Mouse (Mus musculus) heart, embryonic 10.5 days (tissue): ENCODE measurements around the gene Prkag2. TPM values are rescaled to one million over a fixed set of nuclear protein-coding genes. Genes with fewer than 3 reads are reported as not detected.

Experiments used
- DNase-seq: peaks from one replicate; pipeline ENCODE4 v3.0.0-alpha.2; 2017; ENCODE audit warnings: low spot score
- H3K27ac ChIP-seq: fragments of 300-500 bp; sonication (generic); 2 replicates; pipeline ENCODE4 v1.5.1; 2016; ENCODE audit warnings: mild to moderate bottlenecking
- H3K27me3 ChIP-seq: fragments of 300-500 bp; sonication (generic); 2 replicates; pipeline ENCODE4 v1.6.1; 2016; ENCODE audit warnings: mild to moderate bottlenecking; ENCODE audit not compliant: poor library complexity, insufficient read depth, severe bottlenecking
- H3K36me3 ChIP-seq: fragments of 300-500 bp; sonication (generic); 2 replicates; pipeline ENCODE4 v1.6.1; 2016; ENCODE audit warnings: mild to moderate bottlenecking, moderate library complexity
- H3K4me1 ChIP-seq: fragments of 300-500 bp; sonication (generic); 2 replicates; pipeline ENCODE4 v1.6.1; 2016; ENCODE audit warnings: mild to moderate bottlenecking
- H3K4me3 ChIP-seq: fragments of 300-500 bp; sonication (generic); 2 replicates; pipeline ENCODE4 v1.5.1; 2016; ENCODE audit warnings: mild to moderate bottlenecking, moderate library complexity
- H3K9me3 ChIP-seq: fragments of 300-500 bp; sonication (generic); 2 replicates; pipeline ENCODE4 v1.6.1; 2016; ENCODE audit warnings: mild to moderate bottlenecking, moderate library complexity
- WGBS: fragments of 180-500 bp; shearing (Covaris S2); methylation state at CpG from one replicate; pipeline ENCODE4 v1.1.7; 2016; 5-methylcytosine and 5-hydroxymethylcytosine counted together
- polyA plus RNA-seq: library from polyadenylated mRNA; unstranded; fragments of >200 nt; fragmentation: Nextera tagmentation; extraction: Ambion mirVana; gene quantifications from 2 replicates; pipeline ENCODE4 v1.2.1, GENCODE M21; 2016

The Prkag2 gene
- polyA plus RNA-seq, 1 experiment from 2014 or later = 65.1 TPM

GRCm38 (mm10) chr5:25030276-25030681, 70.2 kb downstream of the Prkag2 start:
- Histone ChIP-seq H3K4me3 (no peak overlapping the region), H3K27ac (peak overlapping the region; percentile 80), H3K27me3 (no peaks in the 10 kb centered on the region), H3K4me1 (peaks cover 60% of the 10 kb centered on the region), H3K9me3 (no peaks in the 10 kb centered on the region), H3K36me3 (no peaks in the 10 kb centered on the region)
- 9% methylated on average over 3 of the region's 3 CpGs for WGBS
- peak; percentile 93 for DNase-seq

DNA sequence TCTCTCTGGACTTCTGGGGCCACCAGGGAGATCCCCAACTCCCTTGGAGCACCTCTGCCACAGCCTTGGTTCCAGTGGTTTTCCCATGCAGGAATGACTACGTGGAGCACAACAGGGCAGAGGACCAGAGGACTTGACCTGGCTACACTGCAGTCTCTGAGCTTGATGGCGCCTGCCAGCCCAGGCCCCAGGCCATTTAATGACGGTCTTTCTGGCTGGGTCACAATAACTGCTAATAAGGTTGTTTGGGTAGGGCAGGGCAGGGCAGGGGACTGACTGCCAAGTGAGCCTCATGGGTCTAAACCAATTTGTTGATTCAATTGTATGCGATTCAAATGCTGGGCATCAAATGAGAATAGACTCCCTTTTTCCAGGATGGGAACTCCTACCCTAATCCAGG, 72.8 kb downstream of the Prkag2 start:
- Histone ChIP-seq H3K36me3 (no peaks in the 10 kb centered on the region), H3K4me3 (no peak overlapping the region), H3K27me3 (no peaks in the 10 kb centered on the region), H3K4me1 (peaks cover 64% of the 10 kb centered on the region), H3K27ac (0 out of 2 replicates have a peak overlapping the region, but pooled peaks have one; percentile 80), H3K9me3 (no peaks in the 10 kb centered on the region)
- 87% methylated on average over 4 of the region's 4 CpGs for WGBS
- no peak for DNase-seq

- Histone ChIP-seq H3K4me1 (peaks cover 59% of the 10 kb centered on the region), H3K36me3 (peaks cover 6% of the 10 kb centered on the region; the same call in 1 of the 2 replicates), H3K27ac (peak overlapping the region; percentile 83), H3K9me3 (no peaks in the 10 kb centered on the region), H3K27me3 (no peaks in the 10 kb centered on the region), H3K4me3 (no peak overlapping the region)
- WGBS = 41% methylated on average over 12 of the region's 12 CpGs
- DNase-seq = no peak
These were observed 75.0 kb downstream of the Prkag2 start for GRCm38 (mm10) chr5:25025309-25026019.

DNA sequence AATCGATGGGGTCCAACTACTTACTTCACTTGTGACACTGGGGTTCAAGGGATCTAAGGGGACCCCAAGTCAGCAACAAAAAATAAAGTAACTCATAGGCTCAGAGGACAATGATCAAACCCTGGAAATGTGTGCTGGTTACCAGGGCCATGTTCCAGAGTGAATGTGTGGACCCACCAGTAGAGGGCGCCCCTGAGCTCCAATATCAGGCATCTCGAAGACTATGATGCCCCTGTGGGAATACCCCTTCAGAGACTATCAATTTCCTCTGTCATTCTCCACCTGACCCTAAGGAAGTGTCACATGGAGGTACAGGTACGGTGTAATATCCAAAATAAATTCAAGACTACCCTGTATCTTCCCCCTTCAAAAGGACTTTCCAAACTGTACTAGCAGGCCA, 77.5 kb downstream of the Prkag2 start:
- Histone ChIP-seq H3K36me3 (peaks cover 10% of the 10 kb centered on the region; the same call in 1 of the 2 replicates), H3K9me3 (no peaks in the 10 kb centered on the region), H3K27ac (peak overlapping the region; percentile 77; the same call in 1 of the 2 replicates), H3K4me3 (no peak overlapping the region), H3K27me3 (0 out of 2 replicates have a peak, but pooled peaks cover 6% of the 10 kb centered on the region), H3K4me1 (peaks cover 40% of the 10 kb centered on the region)
- DNase-seq = no peak
- WGBS = 50% methylated on average over 4 of the region's 4 CpGs

DNA sequence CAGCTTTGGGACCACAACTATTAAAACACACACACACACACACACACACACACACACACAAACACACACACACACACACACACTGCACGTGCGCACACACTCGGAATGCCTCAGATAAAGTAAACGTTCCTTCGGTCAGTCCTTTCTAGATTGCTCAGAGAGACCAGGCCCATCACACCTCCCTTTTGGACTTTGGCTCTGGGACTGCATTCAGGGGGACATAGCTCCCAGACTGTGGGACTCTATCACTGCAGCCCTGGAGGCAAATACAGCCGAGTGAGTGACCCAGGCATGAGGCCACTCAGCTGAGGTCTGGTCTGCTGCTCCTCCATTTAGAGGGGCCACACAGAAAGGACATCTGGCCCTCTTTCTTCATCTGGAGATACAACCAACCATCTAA, 81.2 kb downstream of the Prkag2 start:
- no peak for DNase-seq
- Histone ChIP-seq H3K4me1 (peaks cover 43% of the 10 kb centered on the region), H3K27ac (no peak overlapping the region), H3K27me3 (0 out of 2 replicates have a peak, but pooled peaks cover 7% of the 10 kb centered on the region), H3K36me3 (peaks cover 10% of the 10 kb centered on the region; the same call in 1 of the 2 replicates), H3K4me3 (no peak overlapping the region), H3K9me3 (no peaks in the 10 kb centered on the region)
- WGBS = 77% methylated on average over 6 of the region's 6 CpGs

- Histone ChIP-seq H3K36me3 (no peaks in the 10 kb centered on the region), H3K4me3 (no peak overlapping the region), H3K9me3 (no peaks in the 10 kb centered on the region), H3K27me3 (no peaks in the 10 kb centered on the region), H3K27ac (no peak overlapping the region), H3K4me1 (peaks cover 61% of the 10 kb centered on the region)
- no peak for DNase-seq
- WGBS = 64% methylated on average over 4 of the region's 4 CpGs
These were observed 88.3 kb downstream of the Prkag2 start for GRCm38 (mm10) chr5:25012134-25012533.

- no peaks in the 10 kb centered on the region for H3K36me3 ChIP-seq
- WGBS = 5% methylated on average over 8 of the region's 8 CpGs
- peak; percentile 92 for DNase-seq
- H3K27ac ChIP-seq = peak overlapping the region; percentile 78
- H3K27me3 ChIP-seq = no peaks in the 10 kb centered on the region
- no peaks in the 10 kb centered on the region for H3K9me3 ChIP-seq
- peaks cover 61% of the 10 kb centered on the region for H3K4me1 ChIP-seq
- 0 out of 2 replicates have a peak overlapping the region, but pooled peaks have one; percentile 22 for H3K4me3 ChIP-seq
These were observed 89.4 kb downstream of the Prkag2 start for GRCm38 (mm10) chr5:25011019-25011485.

- peak; percentile 95 for DNase-seq
- Histone ChIP-seq H3K4me1 (peaks cover 64% of the 10 kb centered on the region), H3K9me3 (no peaks in the 10 kb centered on the region), H3K27me3 (no peaks in the 10 kb centered on the region), H3K36me3 (no peaks in the 10 kb centered on the region), H3K4me3 (peak overlapping the region; percentile 35), H3K27ac (peak overlapping the region; percentile 78)
- WGBS = 3% methylated on average over 9 of the region's 9 CpGs
These were observed 90.0 kb downstream of the Prkag2 start for GRCm38 (mm10) chr5:25010438-25010892.

DNA sequence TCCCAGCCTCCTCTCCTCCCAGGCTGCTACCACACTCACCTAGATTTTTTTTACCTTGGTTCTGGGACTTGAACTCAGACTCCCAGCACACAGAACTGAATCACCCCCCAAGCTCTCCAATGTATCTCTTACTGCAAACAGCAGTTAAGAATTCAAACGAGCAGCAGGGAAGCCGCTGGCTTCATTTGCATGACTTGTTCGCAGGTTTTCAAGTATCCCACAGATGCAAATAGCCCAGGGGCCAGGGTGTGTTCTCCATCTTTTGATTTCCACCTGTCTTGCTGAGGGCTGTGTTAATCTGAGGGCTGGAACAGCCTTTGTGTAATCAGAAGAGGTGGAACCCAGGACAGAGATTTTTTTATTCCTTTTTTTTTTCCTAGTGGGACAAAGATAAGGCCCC, 90.7 kb downstream of the Prkag2 start:
- Histone ChIP-seq H3K27ac (no peak overlapping the region), H3K4me3 (no peak overlapping the region), H3K4me1 (peaks cover 67% of the 10 kb centered on the region), H3K27me3 (no peaks in the 10 kb centered on the region), H3K9me3 (no peaks in the 10 kb centered on the region), H3K36me3 (no peaks in the 10 kb centered on the region)
- 42% methylated on average over 3 of the region's 3 CpGs for WGBS
- no peak for DNase-seq

- peaks cover 70% of the 10 kb centered on the region for H3K4me1 ChIP-seq
- no peaks in the 10 kb centered on the region for H3K27me3 ChIP-seq
- no peak for DNase-seq
- H3K4me3 ChIP-seq = no peak overlapping the region
- WGBS = 26% methylated on average over 3 of the region's 3 CpGs
- no peaks in the 10 kb centered on the region for H3K36me3 ChIP-seq
- H3K9me3 ChIP-seq = no peaks in the 10 kb centered on the region
- H3K27ac ChIP-seq = peak overlapping the region; percentile 52; the same call in 1 of the 2 replicates
These were observed 91.5 kb downstream of the Prkag2 start for GRCm38 (mm10) chr5:25008966-25009365.

DNA sequence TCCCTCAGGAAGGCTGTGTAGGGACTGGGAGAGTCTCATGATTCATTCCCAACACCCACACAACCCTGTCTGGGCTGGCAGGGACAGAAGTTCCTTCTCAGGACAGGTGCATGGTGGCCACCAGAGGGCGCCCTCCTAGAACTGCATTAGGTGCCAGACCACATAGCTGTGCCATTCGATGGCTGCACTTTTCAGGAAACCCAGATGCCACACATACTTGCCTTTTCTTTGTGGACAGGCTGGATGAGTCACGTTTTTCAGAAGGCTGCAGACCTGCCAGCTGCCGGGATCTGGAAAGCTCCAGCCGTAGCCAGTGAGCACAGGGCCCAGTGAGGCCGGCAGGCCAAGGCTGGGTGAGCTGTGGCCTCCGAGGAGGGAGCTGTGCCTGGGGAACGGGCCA, 93.6 kb downstream of the Prkag2 start:
- Histone ChIP-seq H3K9me3 (no peaks in the 10 kb centered on the region), H3K4me1 (peaks cover 77% of the 10 kb centered on the region), H3K4me3 (no peak overlapping the region), H3K27me3 (no peaks in the 10 kb centered on the region), H3K36me3 (no peaks in the 10 kb centered on the region), H3K27ac (peak overlapping the region; percentile 79)
- 35% methylated on average over 8 of the region's 8 CpGs for WGBS
- DNase-seq = peak; percentile 93

- 20% methylated on average over 6 of the region's 6 CpGs for WGBS
- peak; percentile 85 for DNase-seq
- H3K27ac ChIP-seq = peak overlapping the region; percentile 79
These were observed 94.8 kb downstream of the Prkag2 start for GRCm38 (mm10) chr5:25005532-25006129.

DNA sequence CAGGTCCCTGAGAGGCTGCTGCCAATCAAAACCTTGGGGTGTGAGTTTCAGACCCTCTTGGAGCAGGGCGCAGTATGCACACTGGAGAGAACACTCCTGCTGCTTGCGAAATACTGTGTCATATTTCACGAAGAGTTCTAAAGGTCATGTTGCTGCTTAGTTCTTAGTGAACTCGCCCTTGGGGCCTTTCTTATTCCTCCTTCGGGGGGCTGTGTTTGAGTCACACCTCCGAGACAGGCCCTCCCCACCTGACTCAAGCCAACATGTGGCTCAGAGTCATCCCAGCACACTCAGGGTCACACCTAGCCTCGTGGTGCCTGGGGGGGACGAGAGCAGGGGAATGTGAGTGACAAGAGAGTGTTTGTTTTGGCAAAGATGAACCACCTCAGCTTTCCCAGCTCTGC, 99.0 kb downstream of the Prkag2 start:
- H3K4me1 ChIP-seq = peaks cover 68% of the 10 kb centered on the region
- DNase-seq = no peak
- H3K4me3 ChIP-seq = no peak overlapping the region
- peak overlapping the region; percentile 68 for H3K27ac ChIP-seq
- no peaks in the 10 kb centered on the region for H3K27me3 ChIP-seq
- no peaks in the 10 kb centered on the region for H3K9me3 ChIP-seq
- no peaks in the 10 kb centered on the region for H3K36me3 ChIP-seq
- 58% methylated on average over 8 of the region's 8 CpGs for WGBS

More at GRCm38 (mm10) chr5:25005532-25006129, 94.8 kb downstream of the Prkag2 start:
- Histone ChIP-seq H3K9me3 (no peaks in the 10 kb centered on the region), H3K4me1 (peaks cover 84% of the 10 kb centered on the region), H3K27me3 (no peaks in the 10 kb centered on the region), H3K4me3 (peak overlapping the region; percentile 29; the same call in 1 of the 2 replicates), H3K36me3 (no peaks in the 10 kb centered on the region)
